Mouse (Mus musculus): ENCODE measurements around the gene Gm16253. TPM values are rescaled to one million over a fixed set of nuclear protein-coding genes. Genes with fewer than 3 reads are reported as not detected.
A peak's percentile ranks its signal among the peaks of the same experiment; 100 is the strongest.

Gene Gm16253
- polyA plus RNA-seq, 1 experiment from 2014 or later = 2.1 TPM

DNA sequence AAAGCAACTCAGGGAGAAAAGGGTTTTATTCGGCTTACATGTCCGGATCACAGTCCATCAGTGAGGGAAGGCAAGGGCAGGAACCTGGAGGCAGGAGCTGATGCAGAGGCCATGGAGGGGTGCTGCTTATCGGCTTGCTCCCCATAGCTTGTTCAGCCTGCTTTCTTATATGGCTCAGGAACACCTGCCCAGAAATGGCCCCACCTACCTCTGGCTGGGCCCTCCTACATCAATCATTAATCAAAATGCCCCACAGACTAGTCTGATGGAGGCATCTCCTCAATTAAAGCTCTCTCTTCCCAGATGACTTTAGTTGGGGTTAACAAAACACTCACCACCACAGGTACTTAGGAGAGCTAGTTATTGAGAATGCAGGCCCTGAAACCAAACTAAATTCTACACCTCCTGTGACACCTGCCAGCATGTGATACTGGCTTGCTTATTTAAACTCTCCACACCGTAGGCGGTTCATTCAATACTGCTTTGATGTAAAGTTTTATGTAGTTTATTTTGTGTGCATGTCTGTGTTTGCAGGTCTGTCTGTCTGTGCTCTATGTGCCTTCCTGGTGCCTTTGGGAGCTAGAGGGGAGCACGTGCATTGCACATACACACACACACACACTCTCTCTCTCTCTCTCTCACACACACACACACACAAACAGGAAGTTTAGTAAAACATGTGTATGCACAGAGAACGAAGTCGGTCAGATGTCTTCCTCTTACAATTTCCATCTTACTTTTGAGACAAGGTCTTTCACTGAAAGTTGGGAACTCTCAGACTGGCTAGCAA, 9.9 kb upstream of the Gm16253 start:
- no peaks in the 10 kb centered on the region for H3K27me3 ChIP-seq (replicated peaks)
- H3K27ac ChIP-seq = no peak overlapping the region
- ATAC-seq (replicated peaks) = no peak
- no peak overlapping the region for H3K4me3 ChIP-seq
- H3K9me3 ChIP-seq = no peaks in the 10 kb centered on the region
- no peaks in the 10 kb centered on the region for H3K36me3 ChIP-seq (replicated peaks)
- no peak overlapping the region for H3K9ac ChIP-seq
- 82% methylated on average over 8 of the region's 8 CpGs for WGBS
- no peak overlapping the region for H3K4me2 ChIP-seq
- no peaks in the 10 kb centered on the region for H3K4me1 ChIP-seq

DNA sequence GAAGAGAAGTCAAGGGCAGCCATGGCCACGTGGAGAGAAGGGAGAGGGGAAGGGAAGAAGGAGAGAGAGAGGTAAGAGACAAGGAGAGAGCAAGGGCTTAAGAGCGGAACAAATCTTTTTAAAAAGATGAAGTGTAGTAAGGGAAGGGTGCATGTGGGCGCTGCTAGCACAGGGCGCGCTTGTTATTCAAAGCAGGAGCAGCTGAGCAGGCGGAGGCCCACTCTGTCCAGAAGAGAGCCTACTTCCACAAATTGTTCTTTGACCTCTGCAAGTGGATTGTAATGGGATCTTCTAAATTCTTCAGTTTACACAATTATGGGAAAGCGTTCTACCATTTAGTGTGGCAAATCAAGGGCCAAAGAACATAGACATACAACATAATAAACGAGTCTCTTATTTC, 8.2 kb upstream of the Gm16253 start:
- WGBS = 56% methylated on average over 8 of the region's 8 CpGs
- H3K4me2 ChIP-seq = no peak overlapping the region
- no peaks in the 10 kb centered on the region for H3K36me3 ChIP-seq (replicated peaks)
- H3K27me3 ChIP-seq (replicated peaks) = no peaks in the 10 kb centered on the region
- ATAC-seq (replicated peaks) = no peak
- no peaks in the 10 kb centered on the region for H3K4me1 ChIP-seq
- H3K9me3 ChIP-seq = no peaks in the 10 kb centered on the region
- H3K27ac ChIP-seq = no peak overlapping the region
- no peak overlapping the region for H3K4me3 ChIP-seq
- no peak overlapping the region for H3K9ac ChIP-seq

DNA sequence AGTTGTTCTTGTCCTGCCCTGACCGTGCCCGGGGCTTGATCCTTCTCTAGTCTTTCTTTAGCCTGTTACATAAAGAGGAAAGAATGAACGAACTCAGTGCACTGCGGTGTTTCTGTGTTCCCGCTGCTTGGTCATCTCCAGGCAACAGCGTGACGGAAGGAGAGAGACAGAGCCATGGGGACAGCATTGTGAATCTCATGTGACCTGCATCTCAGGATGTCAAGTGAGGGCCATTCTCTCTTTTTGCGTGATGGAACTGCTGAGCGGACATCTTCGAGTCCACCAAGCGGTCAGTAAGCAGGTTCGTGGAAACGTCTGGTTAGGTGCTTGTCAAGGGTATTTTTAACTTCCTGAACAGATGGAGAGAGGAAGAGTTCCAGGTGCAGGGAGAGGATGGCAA, 7.3 kb upstream of the Gm16253 start:
- Histone ChIP-seq H3K27ac (no peak overlapping the region), H3K36me3 (replicated peaks) (no peaks in the 10 kb centered on the region), H3K9ac (no peak overlapping the region), H3K27me3 (replicated peaks) (no peaks in the 10 kb centered on the region), H3K4me3 (no peak overlapping the region), H3K4me1 (no peaks in the 10 kb centered on the region), H3K4me2 (no peak overlapping the region), H3K9me3 (no peaks in the 10 kb centered on the region)
- no peak for ATAC-seq (replicated peaks)
- WGBS = 88% methylated on average over 13 of the region's 13 CpGs

GRCm38 (mm10) chr3:96569966-96570605, 6.7 kb upstream of the Gm16253 start:
- no peak for ATAC-seq (replicated peaks)
- Histone ChIP-seq H3K4me1 (no peaks in the 10 kb centered on the region), H3K4me3 (no peak overlapping the region), H3K9me3 (no peaks in the 10 kb centered on the region), H3K9ac (no peak overlapping the region), H3K4me2 (no peak overlapping the region), H3K36me3 (replicated peaks) (no peaks in the 10 kb centered on the region), H3K27me3 (replicated peaks) (no peaks in the 10 kb centered on the region), H3K27ac (no peak overlapping the region)
- 85% methylated on average over 11 of the region's 11 CpGs for WGBS

- ATAC-seq (replicated peaks) = no peak
- no peak overlapping the region for H3K4me2 ChIP-seq
- no peak overlapping the region for H3K9ac ChIP-seq
- no peaks in the 10 kb centered on the region for H3K36me3 ChIP-seq (replicated peaks)
- H3K27ac ChIP-seq = no peak overlapping the region
- WGBS = 79% methylated on average over 7 of the region's 7 CpGs
- H3K27me3 ChIP-seq (replicated peaks) = no peaks in the 10 kb centered on the region
- H3K4me1 ChIP-seq = no peaks in the 10 kb centered on the region
- H3K4me3 ChIP-seq = no peak overlapping the region
- no peaks in the 10 kb centered on the region for H3K9me3 ChIP-seq
Observed at GRCm38 (mm10) chr3:96570643-96571042, 6.1 kb upstream of the Gm16253 start.

GRCm38 (mm10) chr3:96571336-96571735, 5.4 kb upstream of the Gm16253 start:
- Histone ChIP-seq H3K4me3 (no peak overlapping the region), H3K27ac (no peak overlapping the region), H3K9me3 (no peaks in the 10 kb centered on the region), H3K4me1 (peaks cover 2% of the 10 kb centered on the region; the same call in 1 of the 2 replicates), H3K4me2 (no peak overlapping the region), H3K27me3 (replicated peaks) (no peaks in the 10 kb centered on the region), H3K36me3 (replicated peaks) (no peaks in the 10 kb centered on the region), H3K9ac (no peak overlapping the region)
- WGBS = 77% methylated on average over 2 of the region's 2 CpGs
- ATAC-seq (replicated peaks) = no peak

DNA sequence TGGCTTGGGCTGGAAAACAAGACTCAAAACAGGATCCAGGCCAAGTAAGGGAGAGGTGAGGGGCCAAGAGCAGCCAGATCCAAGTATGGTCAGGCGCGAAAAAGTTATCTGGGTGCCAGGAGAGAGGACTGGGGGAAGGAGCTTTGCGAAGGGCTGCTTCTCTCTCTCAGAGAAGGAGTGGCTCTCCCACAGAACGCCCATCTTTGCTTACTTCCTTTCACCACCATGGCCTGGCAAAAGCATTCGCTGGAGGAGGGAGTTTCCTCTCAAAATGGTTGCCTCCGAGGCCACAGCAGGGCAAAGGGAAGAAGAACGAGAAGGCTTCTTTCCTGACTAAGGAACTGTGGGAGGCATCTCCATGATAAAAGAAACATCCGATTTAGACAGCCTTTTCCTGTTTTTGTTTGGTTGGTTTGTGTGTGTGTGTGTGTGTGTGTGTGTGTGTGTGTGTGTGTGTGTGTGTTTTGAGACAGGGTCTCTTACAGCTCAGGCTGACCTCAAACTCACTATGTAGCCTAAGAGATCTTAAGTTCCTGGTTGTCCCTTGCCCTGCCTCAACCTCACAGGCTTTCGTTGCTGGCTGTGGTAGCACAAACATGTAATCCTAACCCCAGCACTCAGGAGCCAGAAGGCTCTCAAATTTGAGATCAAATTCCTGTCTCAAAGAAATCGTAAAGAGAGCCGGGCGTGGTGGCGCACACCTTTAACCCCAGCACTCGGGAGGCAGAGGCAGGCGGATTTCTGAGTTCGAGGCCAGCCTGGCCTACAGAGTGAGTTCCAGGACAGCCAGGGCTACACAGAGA, 4.7 kb upstream of the Gm16253 start:
- Histone ChIP-seq H3K9ac (no peak overlapping the region), H3K4me2 (no peak overlapping the region), H3K4me1 (peaks cover 10% of the 10 kb centered on the region), H3K36me3 (replicated peaks) (no peaks in the 10 kb centered on the region), H3K9me3 (no peaks in the 10 kb centered on the region), H3K27ac (no peak overlapping the region), H3K27me3 (replicated peaks) (no peaks in the 10 kb centered on the region), H3K4me3 (no peak overlapping the region)
- no peak for ATAC-seq (replicated peaks)
- 83% methylated on average over 16 of the region's 16 CpGs for WGBS

- 86% methylated on average over 19 of the region's 19 CpGs for WGBS
- peaks cover 12% of the 10 kb centered on the region for H3K4me1 ChIP-seq
- no peaks in the 10 kb centered on the region for H3K27me3 ChIP-seq (replicated peaks)
- no peaks in the 10 kb centered on the region for H3K9me3 ChIP-seq
- no peaks in the 10 kb centered on the region for H3K36me3 ChIP-seq (replicated peaks)
- H3K9ac ChIP-seq = no peak overlapping the region
- no peak overlapping the region for H3K27ac ChIP-seq
- no peak overlapping the region for H3K4me3 ChIP-seq
- H3K4me2 ChIP-seq = no peak overlapping the region
- ATAC-seq (replicated peaks) = no peak
Observed at GRCm38 (mm10) chr3:96573611-96574511, 2.9 kb upstream of the Gm16253 start.

DNA sequence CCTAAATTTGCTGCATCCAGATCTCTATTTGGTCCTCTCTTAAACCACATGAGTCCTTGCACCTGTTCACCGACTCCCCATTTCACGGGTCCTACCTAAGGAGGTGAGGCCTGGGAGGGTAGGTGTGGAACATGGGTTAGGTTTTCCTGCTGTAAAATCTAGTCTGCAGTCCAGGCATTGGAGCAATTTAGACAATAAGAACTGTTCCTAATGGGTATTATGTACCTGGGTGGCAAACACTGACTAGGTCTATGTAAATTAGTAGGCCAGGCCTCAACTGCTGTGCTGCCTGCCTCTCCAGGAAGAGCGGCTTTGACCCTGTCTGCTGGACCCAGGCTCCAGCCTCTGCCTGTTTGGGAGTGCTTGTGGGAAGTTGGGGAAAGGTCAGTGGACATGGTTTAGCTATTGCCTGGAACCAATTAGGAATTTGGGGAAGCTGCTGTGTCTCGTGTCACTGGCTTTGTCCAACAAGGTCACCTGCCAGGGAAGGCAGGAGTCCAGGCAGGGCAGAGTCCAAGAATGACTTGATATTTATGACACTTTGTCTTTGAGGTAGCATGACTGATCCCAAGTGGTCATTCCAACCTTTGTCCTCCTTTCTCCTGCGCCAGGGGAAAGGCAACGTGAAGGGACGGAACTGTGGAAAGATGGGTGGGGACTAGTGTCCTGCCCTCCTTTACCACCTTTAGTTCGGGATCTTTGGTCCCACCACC, 1.4 kb upstream of the Gm16253 start:
- H3K4me1 ChIP-seq = peaks cover 19% of the 10 kb centered on the region
- no peaks in the 10 kb centered on the region for H3K9me3 ChIP-seq
- 93% methylated on average over 8 of the region's 8 CpGs for WGBS
- no peaks in the 10 kb centered on the region for H3K36me3 ChIP-seq (replicated peaks)
- no peak overlapping the region for H3K4me3 ChIP-seq
- H3K27me3 ChIP-seq (replicated peaks) = no peaks in the 10 kb centered on the region
- H3K9ac ChIP-seq = no peak overlapping the region
- H3K27ac ChIP-seq = no peak overlapping the region
- no peak for ATAC-seq (replicated peaks)
- H3K4me2 ChIP-seq = no peak overlapping the region

DNA sequence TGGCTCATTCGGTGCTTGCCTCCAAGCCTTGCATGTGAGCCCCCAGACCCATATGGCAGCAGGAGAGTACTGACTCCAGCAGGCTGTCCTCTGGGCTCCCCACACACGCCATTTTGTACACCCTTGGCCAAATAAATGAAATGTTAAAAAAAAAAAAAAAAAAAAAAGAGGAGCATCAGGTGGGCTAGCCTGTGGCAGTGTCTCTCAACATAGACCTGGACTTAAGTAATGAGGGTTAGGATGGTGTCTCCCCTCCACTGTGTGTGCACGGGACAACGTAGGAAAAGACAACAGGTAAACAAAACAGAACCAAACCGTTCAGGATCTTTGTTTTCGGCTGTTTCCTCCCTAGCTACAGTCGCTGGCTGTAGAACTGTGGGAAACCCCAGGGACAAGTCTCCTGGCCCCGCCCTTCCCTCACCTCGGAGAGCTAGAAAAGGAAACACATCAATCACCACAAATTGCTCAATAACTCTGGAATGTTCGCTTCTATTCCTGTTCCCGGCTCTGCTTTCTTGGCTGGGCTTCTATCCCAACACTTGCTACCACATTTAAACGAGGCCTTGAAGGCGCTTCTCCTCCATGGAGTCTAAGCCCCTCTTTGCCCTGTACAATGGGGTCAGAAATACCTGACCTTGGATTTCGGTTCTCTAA, 652 bp upstream of the Gm16253 start:
- no peaks in the 10 kb centered on the region for H3K27me3 ChIP-seq (replicated peaks)
- H3K36me3 ChIP-seq (replicated peaks) = no peaks in the 10 kb centered on the region
- peak overlapping the region; percentile 43; the same call in 1 of the 2 replicates for H3K27ac ChIP-seq
- ATAC-seq (replicated peaks) = no peak
- H3K4me3 ChIP-seq = peak overlapping the region; percentile 4; the same call in 1 of the 2 replicates
- peak overlapping the region; percentile 29 for H3K4me2 ChIP-seq
- no peak overlapping the region for H3K9ac ChIP-seq
- no peaks in the 10 kb centered on the region for H3K9me3 ChIP-seq
- 72% methylated on average over 14 of the region's 14 CpGs for WGBS
- H3K4me1 ChIP-seq = peaks cover 21% of the 10 kb centered on the region

- no peak overlapping the region for H3K4me2 ChIP-seq
- H3K4me3 ChIP-seq = no peak overlapping the region
- WGBS = 85% methylated on average over 4 of the region's 4 CpGs
- H3K9ac ChIP-seq = no peak overlapping the region
- no peaks in the 10 kb centered on the region for H3K9me3 ChIP-seq
- peak overlapping the region; percentile 53; the same call in 1 of the 2 replicates for H3K27ac ChIP-seq
- ATAC-seq (replicated peaks) = no peak
- H3K4me1 ChIP-seq = peaks cover 21% of the 10 kb centered on the region
- H3K27me3 ChIP-seq (replicated peaks) = no peaks in the 10 kb centered on the region
- no peaks in the 10 kb centered on the region for H3K36me3 ChIP-seq (replicated peaks)
Observed at GRCm38 (mm10) chr3:96577566-96577965, 782 bp downstream of the Gm16253 start.

Data from midbrain, embryonic 15.5 days (tissue).